Mouse (Mus musculus): Measurements from ENCODE around the gene Sema7a. TPM values are rescaled to one million over a fixed set of nuclear protein-coding genes. Genes with fewer than 3 reads are reported as not detected.

Gene Sema7a
- total and polyA plus RNA-seq, 3 experiments, result 0.03 TPM; not detected in 2

GRCm38 (mm10) chr9:57902132-57902531, 37.8 kb upstream of the Sema7a start:
- TF ChIP-seq MYB (IDR thresholded peaks at IDR 0.05; ENCODE audit: low read depth, low read length) (no peak), HCFC1 (IDR thresholded peaks at IDR 0.05; ENCODE audit: low read depth, low read length) (no peak), SIN3A (IDR thresholded peaks at IDR 0.05; ENCODE audit: low read length) (no peak), TBP (IDR thresholded peaks at IDR 0.05; ENCODE audit: low read depth, low read length) (peak; percentile 71), UBTF (IDR thresholded peaks at IDR 0.05; ENCODE audit: borderline replicate concordance, insufficient read depth, low read depth, low read length) (no peak), ZNF384 (IDR thresholded peaks at IDR 0.05; ENCODE audit: low read depth, low read length) (no peak)
- peaks cover 2 to 21% of the 10 kb centered on the region in 2 experiments; a peak in 3 of 4 replicates for H3K27me3 ChIP-seq (ENCODE audit: control insufficient read depth in 1 of 2, insufficient read depth in 2 of 2, low read length in 2 of 2)
- no peak overlapping the region for H3K4me3 ChIP-seq (ENCODE audit: control insufficient read depth in 1 of 2, insufficient read depth in 1 of 2, low read depth in 2 of 2, low read length in 2 of 2)
- H3K79me2 ChIP-seq (ENCODE audit: control insufficient read depth, insufficient read depth, low read length, poor library complexity), result no peaks in the 10 kb centered on the region
- no peaks in the 10 kb centered on the region for H3K36me3 ChIP-seq (ENCODE audit: control insufficient read depth in 1 of 2, insufficient read depth in 2 of 2, low read length in 2 of 2)
- H3K4me1 ChIP-seq (ENCODE audit: control insufficient read depth in 1 of 2, insufficient read depth in 2 of 2, low read length in 2 of 2), result peaks cover 0 to 1% of the 10 kb centered on the region in 2 experiments; a peak in 1 of 4 replicates
- no peaks in the 10 kb centered on the region for H3K9me3 ChIP-seq (replicated peaks; ENCODE audit: insufficient read depth, low read length)
- no peak for DNase-seq (ENCODE audit: low read depth, low spot score)
- H3K9ac ChIP-seq (ENCODE audit: control insufficient read depth, low read depth, low read length, poor library complexity, severe bottlenecking), result no peak overlapping the region
- no peak overlapping the region for H3K27ac ChIP-seq (ENCODE audit: control insufficient read depth, low read depth, low read length)

- no peaks in the 10 kb centered on the region for H3K79me2 ChIP-seq (ENCODE audit: control insufficient read depth, insufficient read depth, low read length, poor library complexity)
- no peak for TF ChIP-seq E2F4 (IDR thresholded peaks at IDR 0.05; ENCODE audit: borderline replicate concordance, low read depth, low read length)
- TF ChIP-seq GATA1 (IDR thresholded peaks at IDR 0.05; ENCODE audit: low read depth, low read length), result no peak
- TF ChIP-seq SMC3 (IDR thresholded peaks at IDR 0.05; ENCODE audit: low read depth, low read length), result no peak
- no peak for TF ChIP-seq CTCF (IDR thresholded peaks at IDR 0.05 in 2 of 3, conservative IDR thresholded peaks at IDR 0.05 in 1 of 3; ENCODE audit: control insufficient read depth in 1 of 3, insufficient read depth in 1 of 3, low read depth in 2 of 3, low read length in 3 of 3, poor library complexity in 1 of 3, severe bottlenecking in 1 of 3)
- no peak for TF ChIP-seq CHD1 (IDR thresholded peaks at IDR 0.05; ENCODE audit: low read depth, low read length)
- no peak for TF ChIP-seq MAZ (IDR thresholded peaks at IDR 0.05; ENCODE audit: low read depth, low read length)
- TF ChIP-seq GABPA (IDR thresholded peaks at IDR 0.05; ENCODE audit: low read depth, low read length), result no peak
- TF ChIP-seq RAD21 (IDR thresholded peaks at IDR 0.05; ENCODE audit: low read depth, low read length), result no peak
- H3K4me1 ChIP-seq (ENCODE audit: control insufficient read depth in 1 of 2, insufficient read depth in 2 of 2, low read length in 2 of 2), result peaks cover 0 to 3% of the 10 kb centered on the region in 2 experiments; a peak in 1 of 4 replicates
Measured at GRCm38 (mm10) chr9:57903589-57904249, 36.2 kb upstream of the Sema7a start.

GRCm38 (mm10) chr9:57904250-57904644, 35.7 kb upstream of the Sema7a start:
- Histone ChIP-seq H3K4me1 (ENCODE audit: control insufficient read depth in 1 of 2, insufficient read depth in 2 of 2, low read length in 2 of 2) (peaks cover 0 to 3% of the 10 kb centered on the region in 2 experiments; a peak in 1 of 4 replicates), H3K9me3 (replicated peaks; ENCODE audit: insufficient read depth, low read length) (no peaks in the 10 kb centered on the region), H3K9ac (ENCODE audit: control insufficient read depth, low read depth, low read length, poor library complexity, severe bottlenecking) (no peak overlapping the region), H3K27ac (ENCODE audit: control insufficient read depth, low read depth, low read length) (no peak overlapping the region), H3K27me3 (ENCODE audit: control insufficient read depth in 1 of 2, insufficient read depth in 2 of 2, low read length in 2 of 2) (peaks cover 2 to 12% of the 10 kb centered on the region in 2 experiments; a peak in 3 of 4 replicates), H3K4me3 (ENCODE audit: control insufficient read depth in 1 of 2, insufficient read depth in 1 of 2, low read depth in 2 of 2, low read length in 2 of 2) (no peak overlapping the region), H3K79me2 (ENCODE audit: control insufficient read depth, insufficient read depth, low read length, poor library complexity) (no peaks in the 10 kb centered on the region), H3K36me3 (ENCODE audit: control insufficient read depth in 1 of 2, insufficient read depth in 2 of 2, low read length in 2 of 2) (no peaks in the 10 kb centered on the region)
- DNase-seq (ENCODE audit: low read depth, low spot score), result no peak
- TF ChIP-seq MAX (IDR thresholded peaks at IDR 0.05; ENCODE audit: low read length), result no peak

More at GRCm38 (mm10) chr9:57903589-57904249, 36.2 kb upstream of the Sema7a start:
- no peak overlapping the region for H3K9ac ChIP-seq (ENCODE audit: control insufficient read depth, low read depth, low read length, poor library complexity, severe bottlenecking)
- no peaks in the 10 kb centered on the region for H3K36me3 ChIP-seq (ENCODE audit: control insufficient read depth in 1 of 2, insufficient read depth in 2 of 2, low read length in 2 of 2)
- peaks cover 2 to 13% of the 10 kb centered on the region in 2 experiments; a peak in 3 of 4 replicates for H3K27me3 ChIP-seq (ENCODE audit: control insufficient read depth in 1 of 2, insufficient read depth in 2 of 2, low read length in 2 of 2)
- DNase-seq (ENCODE audit: low read depth, low spot score), result no peak
- H3K9me3 ChIP-seq (replicated peaks; ENCODE audit: insufficient read depth, low read length), result no peaks in the 10 kb centered on the region
- H3K4me3 ChIP-seq (ENCODE audit: control insufficient read depth in 1 of 2, insufficient read depth in 1 of 2, low read depth in 2 of 2, low read length in 2 of 2), result no peak overlapping the region
- H3K27ac ChIP-seq (ENCODE audit: control insufficient read depth, low read depth, low read length), result no peak overlapping the region

Data from MEL (cell line).